Mouse (Mus musculus) cerebellum, postnatal 14 days (tissue): ENCODE measurements around the gene Rerg.

ENCODE experiments used
- DNase-seq, 2 experiments: peaks; one replicate each; pipeline ENCODE4 v3.0.0; 2021; ENCODE audit warnings: mixed read lengths in 2 of 2

Gene Rerg

GRCm38 (mm10) chr6:137162481-137162880, 7.8 kb downstream of the Rerg start:
- DNase-seq, result no peak

- no peak for DNase-seq
Observed at GRCm38 (mm10) chr6:137161491-137162088, 8.7 kb downstream of the Rerg start.

- no peak for DNase-seq
Observed at GRCm38 (mm10) chr6:137159372-137159926, 10.8 kb downstream of the Rerg start.

GRCm38 (mm10) chr6:137156437-137157219, 13.7 kb downstream of the Rerg start:
- DNase-seq, result peak in 1 of 2 experiments; percentile 19

- no peak for DNase-seq
Observed at GRCm38 (mm10) chr6:137155196-137156137, 14.8 kb downstream of the Rerg start.

GRCm38 (mm10) chr6:137153021-137153420, 17.3 kb downstream of the Rerg start:
- no peak for DNase-seq

GRCm38 (mm10) chr6:137151015-137151414, 19.3 kb downstream of the Rerg start:
- DNase-seq, result no peak

GRCm38 (mm10) chr6:137149833-137150232, 20.5 kb downstream of the Rerg start:
- DNase-seq, result no peak

GRCm38 (mm10) chr6:137146910-137147309, 23.4 kb downstream of the Rerg start:
- DNase-seq, result no peak

- DNase-seq, result no peak
Observed at GRCm38 (mm10) chr6:137145611-137146010, 24.7 kb downstream of the Rerg start.

- DNase-seq, result no peak
Observed at GRCm38 (mm10) chr6:137144958-137145535, 25.2 kb downstream of the Rerg start.

- no peak for DNase-seq
Observed at GRCm38 (mm10) chr6:137144526-137144840, 25.8 kb downstream of the Rerg start.

- DNase-seq, result no peak
Observed at GRCm38 (mm10) chr6:137143818-137144525, 26.3 kb downstream of the Rerg start.

- DNase-seq, result no peak
Observed at GRCm38 (mm10) chr6:137142796-137143195, 27.5 kb downstream of the Rerg start.

- no peak for DNase-seq
Observed at GRCm38 (mm10) chr6:137141247-137141820, 29.0 kb downstream of the Rerg start.

GRCm38 (mm10) chr6:137138822-137139221, 31.5 kb downstream of the Rerg start:
- no peak for DNase-seq

GRCm38 (mm10) chr6:137138391-137138790, 31.9 kb downstream of the Rerg start:
- no peak for DNase-seq

- no peak for DNase-seq
Observed at GRCm38 (mm10) chr6:137136401-137136800, 33.9 kb downstream of the Rerg start.

GRCm38 (mm10) chr6:137135506-137136391, 34.5 kb downstream of the Rerg start:
- no peak for DNase-seq

GRCm38 (mm10) chr6:137131794-137132193, 38.5 kb downstream of the Rerg start:
- no peak for DNase-seq

GRCm38 (mm10) chr6:137131349-137131748, 38.9 kb downstream of the Rerg start:
- no peak for DNase-seq
